Mouse (Mus musculus) hindbrain, postnatal 0 days (tissue): Measurements from ENCODE around the gene Rbm18. TPM values are rescaled to one million over a fixed set of nuclear protein-coding genes. Genes with fewer than 3 reads are reported as not detected.
A peak's percentile ranks its signal among the peaks of the same experiment; 100 is the strongest.
"Not testable (repeated sequence)": the region's sequence is repeated elsewhere in the genome, so short reads cannot be mapped to it uniquely, and the experiment has no call there.

Experiments used
- ATAC-seq: fragments of 200-750 bp; cut with Nextera tagmentation; 2 replicates; pipeline ENCODE4 v1.8.0; 2017; ENCODE audit warnings: mild to moderate bottlenecking, moderate TSS enrichment, moderate library complexity
- DNase-seq: peaks from one replicate; pipeline ENCODE4 v3.0.0-alpha.2; 2015; ENCODE audit warnings: low spot score
- H3K27ac ChIP-seq: fragments of 300-500 bp; sonication (generic); 2 replicates; pipeline ENCODE4 v1.5.1; 2014; ENCODE audit warnings: mild to moderate bottlenecking
- H3K27me3 ChIP-seq: fragments of 300-500 bp; sonication (generic); 2 replicates; pipeline ENCODE4 v1.6.1; 2014; ENCODE audit warnings: low read length, mixed read lengths; ENCODE audit not compliant: insufficient read depth
- H3K36me3 ChIP-seq: fragments of 300-500 bp; sonication (generic); 2 replicates; pipeline ENCODE4 v1.6.1; 2014; ENCODE audit warnings: low read length, mixed read lengths; ENCODE audit not compliant: insufficient read depth
- H3K4me1 ChIP-seq: fragments of 300-500 bp; sonication (generic); 2 replicates; pipeline ENCODE4 v1.6.1; 2014; ENCODE audit warnings: antibody characterized with exemption, low read length, mixed read lengths; ENCODE audit not compliant: insufficient read depth
- H3K4me2 ChIP-seq: fragments of 300-500 bp; sonication (generic); 2 replicates; pipeline ENCODE4 v1.6.1; 2014; ENCODE audit warnings: low read depth, mild to moderate bottlenecking, low read length, moderate library complexity, mixed read lengths
- H3K4me3 ChIP-seq: fragments of 300-500 bp; sonication (generic); 2 replicates; pipeline ENCODE4 v1.5.1; 2014; ENCODE audit warnings: low read length
- H3K9ac ChIP-seq: fragments of 300-500 bp; sonication (generic); replicated peaks from 2 replicates; pipeline ENCODE4 v1.6.1; 2014; ENCODE audit warnings: mild to moderate bottlenecking, low read length, moderate library complexity, mixed read lengths
- H3K9me3 ChIP-seq: fragments of 300-500 bp; sonication (generic); 2 replicates; pipeline ENCODE4 v1.6.1; 2016; ENCODE audit warnings: low read length, mixed read lengths
- CTCF ChIP-seq: IDR thresholded peaks from 2 replicates; pipeline ENCODE4 v1.5.1; 2016; ENCODE audit warnings: antibody characterized with exemption, control low read depth, low read depth
- WGBS: fragments of 180-500 bp; shearing (Covaris S2); extraction: QIAGEN DNeasy Blood & Tissue Kit; methylation state at CpG from one replicate; pipeline ENCODE4 v1.1.7; 2014; 5-methylcytosine and 5-hydroxymethylcytosine counted together
- polyA plus RNA-seq: library from polyadenylated mRNA; unstranded; fragments of >200 nt; fragmentation: Nextera tagmentation; extraction: Ambion mirVana; gene quantifications from 2 replicates; pipeline ENCODE4 v1.2.1, GENCODE M21; 2015
- total RNA-seq: library from RNA; depleted of rRNA; stranded (reverse); fragments of >200 nt; gene quantifications from 2 replicates; pipeline ENCODE4 v1.2.3, GENCODE M21; 2014; rRNA removed

Gene Rbm18
- 47.3 and 48.6 TPM in 2 replicates for total RNA-seq
- 98.1 and 100 TPM in 2 replicates for polyA plus RNA-seq

DNA sequence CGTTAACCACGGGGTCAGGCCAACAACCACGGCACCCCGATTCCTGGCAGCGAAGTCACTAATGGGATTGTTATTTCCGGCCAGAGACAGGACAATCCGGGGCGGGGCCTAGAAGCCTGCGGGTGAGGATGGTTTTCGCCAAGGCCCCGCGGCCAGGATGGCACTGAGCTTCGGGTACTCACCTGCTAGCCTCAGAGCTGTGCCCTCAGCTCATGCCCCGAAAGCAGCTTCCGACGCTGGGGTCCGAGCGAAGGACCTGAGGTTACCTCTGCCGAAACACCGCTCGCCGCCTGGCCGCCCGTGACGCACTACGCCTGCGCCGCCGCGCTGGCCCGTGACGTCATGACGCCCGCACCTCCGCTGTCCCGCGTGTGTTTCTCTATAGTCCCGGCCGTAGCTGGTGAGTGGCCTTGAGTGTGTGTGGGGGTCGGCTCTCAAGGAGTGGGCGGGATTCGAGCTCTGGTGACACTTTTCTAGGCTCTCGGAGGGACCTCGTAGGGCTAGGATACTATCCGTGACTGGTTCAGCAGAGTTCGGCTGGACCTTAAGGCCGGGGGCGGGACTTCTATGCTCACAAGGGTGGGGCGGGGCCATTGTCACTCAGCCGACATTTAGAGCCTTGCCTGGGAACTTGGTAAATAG lies at the start of gene Rbm18, which contains the start of gene Mrrf:
TSS of gene Rbm18 (minus strand) at position 474 of the 642 bp plus-strand sequence.
TSS of gene Mrrf (plus strand) at position 90 of the 642 bp plus-strand sequence.
- Histone ChIP-seq H3K9ac (peak within 1 kb of the TSS; percentile 61), H3K4me3 (peak within 1 kb of the TSS; percentile 54), H3K27me3 (no peaks in the 10 kb centered on the region), H3K9me3 (no peaks in the 10 kb centered on the region), H3K27ac (peak within 1 kb of the TSS; percentile 85), H3K36me3 (peaks cover 11% of the 10 kb centered on the region; the same call in 1 of the 2 replicates), H3K4me1 (peaks cover 12% of the 10 kb centered on the region), H3K4me2 (peak within 1 kb of the TSS; percentile 70)
- no peak for TF ChIP-seq CTCF
- WGBS, result 2% methylated on average over 50 of the region's 50 CpGs
- ATAC-seq, result peak; percentile 99
- peak; percentile 93 for DNase-seq

DNA sequence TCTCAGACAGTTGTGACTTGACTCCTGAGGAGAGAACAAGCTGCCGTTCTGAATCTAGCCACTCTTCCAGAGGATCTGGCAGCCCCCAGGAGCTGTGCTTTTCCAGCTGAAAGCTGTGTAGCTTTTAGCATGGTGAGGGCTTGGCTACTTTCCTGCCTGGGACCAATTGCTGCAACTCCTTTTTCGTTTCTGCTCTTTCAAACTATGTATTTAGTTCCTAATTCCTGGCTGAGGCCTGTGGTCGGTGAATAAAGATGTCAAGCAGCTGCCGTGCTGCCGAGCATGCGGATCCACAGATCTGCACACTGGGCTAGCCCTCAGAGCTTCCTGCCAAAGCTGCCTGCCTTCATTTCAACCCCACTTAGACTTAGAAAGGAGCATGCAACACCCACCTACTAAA lies 48.3 kb upstream of the Rbm18 start:
- peak; percentile 57 for DNase-seq

DNA sequence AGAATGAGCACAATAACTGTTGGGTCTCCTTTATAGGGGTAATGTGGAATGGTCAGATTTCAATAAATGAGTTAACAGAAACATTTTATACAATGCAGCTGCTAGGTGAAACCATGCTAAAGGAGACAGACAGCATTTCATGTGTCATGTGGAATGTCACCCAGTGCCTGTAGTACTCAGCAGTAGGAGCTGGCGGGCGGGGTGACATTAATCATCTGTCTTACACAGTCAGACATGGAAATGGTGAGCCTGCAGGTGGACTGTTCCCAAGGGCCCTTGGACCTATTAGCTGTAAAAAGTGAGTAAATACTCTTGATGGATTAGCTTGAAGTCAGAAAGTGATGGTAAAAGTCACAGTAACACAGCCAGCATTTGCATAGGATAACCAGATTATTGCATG lies 47.6 kb upstream of the Rbm18 start:
- no peak for TF ChIP-seq CTCF
- 84% methylated on average over 2 of the region's 2 CpGs for WGBS
- ATAC-seq, result no peak
- H3K4me1 ChIP-seq, result no peaks in the 10 kb centered on the region
- no peak overlapping the region for H3K9ac ChIP-seq
- H3K27me3 ChIP-seq, result no peaks in the 10 kb centered on the region
- DNase-seq, result no peak
- H3K9me3 ChIP-seq, result no peaks in the 10 kb centered on the region
- H3K27ac ChIP-seq, result peak overlapping the region; percentile 46; the same call in 1 of the 2 replicates
- H3K4me3 ChIP-seq, result no peak overlapping the region
- no peak overlapping the region for H3K4me2 ChIP-seq
- H3K36me3 ChIP-seq, result no peaks in the 10 kb centered on the region

More for the DNA sequence above, 48.3 kb upstream of the Rbm18 start:
- Histone ChIP-seq H3K36me3 (no peaks in the 10 kb centered on the region), H3K4me1 (no peaks in the 10 kb centered on the region), H3K27me3 (no peaks in the 10 kb centered on the region), H3K4me2 (no peak overlapping the region), H3K27ac (peak overlapping the region; percentile 46; the same call in 1 of the 2 replicates), H3K9me3 (no peaks in the 10 kb centered on the region), H3K4me3 (no peak overlapping the region), H3K9ac (no peak overlapping the region)
- no peak for TF ChIP-seq CTCF
- no peak for ATAC-seq
- 37% methylated on average over 6 of the region's 6 CpGs for WGBS

DNA sequence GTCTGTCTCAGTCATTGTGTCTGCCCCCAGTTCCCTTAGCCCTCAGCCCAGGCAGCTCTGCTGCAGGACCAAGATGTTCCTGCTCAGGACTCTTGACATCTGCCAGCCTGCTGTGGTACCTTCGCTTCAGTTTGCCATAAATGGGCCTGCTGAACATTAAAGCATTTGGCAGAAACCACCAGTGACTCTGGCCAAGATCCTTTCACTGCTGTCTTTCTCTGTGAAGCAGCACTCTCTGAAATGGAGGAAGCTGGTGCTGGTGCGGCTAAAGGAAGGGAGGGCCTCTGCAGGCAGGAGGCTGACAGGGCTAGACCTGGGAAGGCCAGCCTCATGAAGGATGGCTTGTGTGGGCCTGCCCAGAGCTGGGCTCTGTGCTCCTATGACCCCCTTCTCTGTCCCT lies 46.7 kb upstream of the Rbm18 start:
- H3K4me1 ChIP-seq, result no peaks in the 10 kb centered on the region
- H3K9ac ChIP-seq, result 0 out of 2 replicates have a peak overlapping the region, but pooled peaks have one; percentile 13
- no peaks in the 10 kb centered on the region for H3K27me3 ChIP-seq
- no peak overlapping the region for H3K4me3 ChIP-seq
- H3K27ac ChIP-seq, result peak overlapping the region; percentile 51; the same call in 1 of the 2 replicates
- ATAC-seq, result 0 out of 2 replicates have a peak, but pooled peaks have one; percentile 51
- H3K36me3 ChIP-seq, result no peaks in the 10 kb centered on the region
- peak; percentile 62 for DNase-seq
- no peak for TF ChIP-seq CTCF
- no peaks in the 10 kb centered on the region for H3K9me3 ChIP-seq
- no peak overlapping the region for H3K4me2 ChIP-seq
- WGBS, result 36% methylated on average over 2 of the region's 2 CpGs

DNA sequence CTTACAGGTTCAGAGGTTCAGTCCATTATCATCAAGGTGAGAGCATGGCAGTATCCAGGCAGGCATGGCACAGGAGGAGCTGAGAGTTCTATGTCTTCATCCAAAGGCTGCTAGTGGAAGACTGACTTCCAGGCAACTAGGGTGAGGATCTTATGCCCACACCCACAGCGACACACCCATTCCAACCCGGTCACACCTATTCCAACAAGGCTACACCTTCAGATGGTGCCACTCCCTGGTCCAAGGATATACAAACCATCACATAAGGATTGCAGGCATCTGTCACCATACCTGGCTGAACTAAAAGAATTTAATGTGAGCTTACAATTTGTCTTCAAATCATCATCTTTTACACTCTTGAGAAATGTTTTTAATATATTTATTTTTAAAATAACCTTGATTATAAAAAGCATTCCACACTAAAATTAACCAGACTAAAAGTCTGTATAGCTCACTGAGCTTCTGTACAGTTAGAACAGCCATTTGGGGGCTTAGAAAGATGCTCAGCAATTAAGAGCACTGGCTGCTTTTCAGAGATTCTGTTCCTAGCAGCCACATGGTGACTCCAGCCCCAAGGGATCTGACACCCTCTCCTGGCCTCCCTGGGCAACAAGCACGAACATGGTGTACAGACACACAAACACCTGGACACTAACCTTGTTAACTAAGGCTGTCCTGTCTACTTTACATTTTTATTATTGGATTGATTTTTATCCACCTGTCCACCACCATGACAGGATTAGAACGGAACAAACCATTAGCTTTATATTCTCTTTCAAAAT lies 45.2 kb upstream of the Rbm18 start:
- H3K4me3 ChIP-seq, H3K4me2 ChIP-seq, H3K36me3 ChIP-seq, H3K9me3 ChIP-seq, DNase-seq, H3K27ac ChIP-seq, H3K27me3 ChIP-seq, H3K9ac ChIP-seq, H3K4me1 ChIP-seq, ATAC-seq: not testable (repeated sequence)
- 82% methylated on average over 4 of the region's 4 CpGs for WGBS

DNA sequence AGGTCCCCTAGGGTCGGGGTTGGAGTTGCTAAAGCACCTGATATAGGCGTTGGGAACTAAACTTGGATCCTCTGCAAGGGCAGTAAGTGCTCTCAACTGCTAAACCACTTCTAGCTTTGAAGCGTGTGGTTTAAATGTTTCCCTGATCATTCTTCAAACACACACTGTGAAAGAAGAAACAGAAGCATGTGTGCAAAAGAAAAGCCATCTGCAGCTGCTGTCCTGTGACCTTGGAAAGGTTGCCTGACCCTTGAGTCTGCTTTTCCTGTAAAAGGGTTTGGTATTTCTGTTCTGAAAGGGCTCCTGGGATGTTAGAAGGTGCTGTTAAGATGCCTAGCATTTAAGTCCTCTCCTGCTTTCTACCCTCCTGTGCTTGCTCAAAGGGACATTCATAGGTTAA lies 42.9 kb upstream of the Rbm18 start:
- Histone ChIP-seq H3K9me3 (no peaks in the 10 kb centered on the region), H3K36me3 (no peaks in the 10 kb centered on the region), H3K4me3 (no peak overlapping the region), H3K27me3 (no peaks in the 10 kb centered on the region), H3K9ac (no peak overlapping the region), H3K4me2 (no peak overlapping the region), H3K4me1 (no peaks in the 10 kb centered on the region), H3K27ac (no peak overlapping the region)
- TF ChIP-seq CTCF, result no peak
- DNase-seq (no peak), ATAC-seq (no peak)
- 73% methylated on average over 3 of the region's 3 CpGs for WGBS
